Mouse (Mus musculus) frontal cortex, postnatal 10 days (tissue): ENCODE data around the gene Ak1.

Experiments
- DNase-seq, 2 experiments: peaks; one replicate each; pipeline ENCODE4 v3.0.0; 2022; ENCODE audit warnings: low spot score in 2 of 2, mixed read lengths in 1 of 2

Ak1 gene

DNA sequence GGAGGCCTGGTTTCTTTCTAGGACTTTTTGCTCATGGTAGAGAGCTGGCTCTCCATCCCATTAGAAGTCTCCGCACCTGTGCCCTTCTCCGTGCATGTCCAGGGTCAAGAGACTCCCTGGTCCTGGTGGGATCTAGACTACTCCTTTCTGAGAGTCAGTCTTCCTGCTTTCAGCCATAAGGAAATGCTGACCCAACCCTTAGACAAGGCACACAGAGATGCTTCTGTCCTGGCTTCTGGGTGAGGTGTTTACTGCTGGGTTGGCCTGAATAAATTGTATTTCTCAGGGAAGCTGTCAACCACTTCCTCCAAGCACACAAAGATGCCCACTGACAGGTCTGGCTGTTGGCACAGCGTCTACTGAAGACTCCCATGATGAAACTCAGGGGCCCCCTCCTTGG lies 22.1 kb upstream of the Ak1 start, which contains the start of gene St6galnac6:
TSS of gene St6galnac6 (plus strand) at position 301 of the 400 bp plus-strand sequence.
- no peak for DNase-seq

- no peak for DNase-seq
Observed at GRCm38 (mm10) chr2:32601417-32602065, 20.0 kb upstream of the Ak1 start.

- DNase-seq, result peak; percentile 78 to 85
Observed at GRCm38 (mm10) chr2:32602600-32603054, 18.9 kb upstream of the Ak1 start.

- no peak for DNase-seq
Observed at GRCm38 (mm10) chr2:32604631-32605030, 16.9 kb upstream of the Ak1 start.

GRCm38 (mm10) chr2:32606161-32607142 lies 15.1 kb upstream of the Ak1 start:
- peak; percentile 78 to 81 for DNase-seq

DNA sequence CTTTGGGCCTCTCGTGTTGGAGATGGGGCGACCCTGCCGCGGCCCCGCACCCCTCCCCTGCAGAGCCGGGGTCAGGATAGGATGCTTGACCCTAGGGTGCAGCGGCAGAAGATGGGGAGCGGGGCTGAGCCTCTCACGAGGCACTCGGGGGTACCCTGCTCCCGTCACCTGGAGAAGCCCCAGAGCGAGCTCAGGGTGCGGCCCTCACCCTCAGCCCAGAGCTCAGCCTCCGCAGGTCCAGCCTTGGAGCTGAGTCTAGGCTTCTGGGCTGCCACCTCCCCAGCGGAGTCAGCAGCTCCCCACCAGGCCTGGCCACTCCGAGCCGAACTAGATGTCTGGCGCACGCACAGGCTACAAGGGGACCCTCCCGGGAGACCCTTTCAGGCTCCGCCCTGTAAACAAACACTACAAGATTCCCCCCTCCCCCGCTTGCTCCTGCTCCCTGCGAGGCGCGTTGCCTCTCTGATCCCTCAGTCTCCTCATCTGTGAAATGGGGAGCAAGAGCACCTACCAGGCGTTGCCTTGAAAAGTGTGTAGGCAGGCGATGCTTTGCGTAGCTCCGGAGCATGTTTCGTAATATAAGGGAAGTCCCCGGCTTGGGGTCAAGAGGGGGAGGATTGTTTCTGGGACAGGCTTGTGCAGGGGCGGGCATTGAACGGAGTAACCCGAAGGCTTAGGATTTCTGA lies 14.2 kb upstream of the Ak1 start:
- no peak for DNase-seq

- no peak for DNase-seq
Observed at GRCm38 (mm10) chr2:32608141-32608777, 13.3 kb upstream of the Ak1 start.

DNA sequence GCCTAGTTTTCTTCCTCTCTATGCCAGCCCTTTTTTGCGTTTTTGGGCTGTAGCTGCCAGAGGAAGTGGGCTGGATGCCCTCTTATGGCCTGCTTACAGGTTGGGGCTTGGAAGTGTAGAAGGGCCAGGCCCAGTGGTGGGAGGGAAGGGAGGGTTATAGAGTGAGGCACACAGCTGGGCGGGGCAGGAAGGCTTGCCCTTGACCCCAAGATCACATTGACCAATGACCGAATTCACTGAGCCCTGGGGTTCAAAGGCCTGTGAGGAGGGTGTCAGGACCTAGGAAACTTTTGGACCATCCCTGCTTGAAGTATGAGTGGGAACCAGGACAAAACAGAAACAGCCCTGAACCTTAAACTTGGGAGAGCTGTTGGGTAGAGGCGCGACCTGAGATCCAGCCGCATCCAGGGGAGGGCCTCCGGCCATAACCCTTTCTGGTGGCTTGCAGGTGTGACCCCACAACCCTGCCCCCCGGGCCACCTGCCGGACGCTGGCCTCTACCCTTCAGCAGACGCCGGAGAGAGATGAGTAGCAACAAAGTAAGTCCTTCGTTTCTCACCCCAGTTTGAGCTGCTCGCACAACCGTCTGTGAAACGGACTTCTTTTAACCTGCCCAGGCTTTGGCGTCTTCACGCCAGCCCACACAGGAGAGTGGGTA lies 12.7 kb upstream of the Ak1 start:
- DNase-seq, result no peak

DNA sequence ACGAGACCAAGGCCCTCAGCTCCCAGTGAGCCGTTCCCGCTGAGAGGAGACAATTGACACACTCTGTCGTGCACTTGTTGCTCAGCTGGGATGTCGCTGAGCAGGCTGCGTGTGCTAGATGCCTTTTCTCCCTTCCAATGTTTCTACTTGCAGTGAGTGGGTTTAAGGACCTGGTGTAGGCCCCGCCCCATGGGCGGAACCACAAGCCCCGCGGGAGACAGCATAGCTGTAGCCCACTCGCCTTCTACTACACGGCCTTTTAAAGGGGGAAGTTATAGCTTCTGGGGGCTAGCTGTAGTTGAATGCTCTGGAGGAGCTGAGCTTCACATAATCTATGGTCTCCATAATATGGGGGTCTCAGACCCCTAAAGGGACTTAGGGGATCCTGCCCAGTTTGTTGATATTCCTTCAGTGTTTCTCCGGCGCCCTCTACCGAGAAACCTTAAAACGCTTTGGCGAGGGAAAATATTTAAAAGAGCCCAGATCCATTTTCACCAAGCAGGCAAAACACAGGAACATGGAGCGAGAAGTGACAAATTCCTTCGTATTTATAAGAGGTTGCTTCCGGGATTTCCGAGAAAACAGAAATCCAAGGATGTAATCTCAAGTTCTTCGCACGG lies 10.8 kb upstream of the Ak1 start:
- DNase-seq, result no peak

DNA sequence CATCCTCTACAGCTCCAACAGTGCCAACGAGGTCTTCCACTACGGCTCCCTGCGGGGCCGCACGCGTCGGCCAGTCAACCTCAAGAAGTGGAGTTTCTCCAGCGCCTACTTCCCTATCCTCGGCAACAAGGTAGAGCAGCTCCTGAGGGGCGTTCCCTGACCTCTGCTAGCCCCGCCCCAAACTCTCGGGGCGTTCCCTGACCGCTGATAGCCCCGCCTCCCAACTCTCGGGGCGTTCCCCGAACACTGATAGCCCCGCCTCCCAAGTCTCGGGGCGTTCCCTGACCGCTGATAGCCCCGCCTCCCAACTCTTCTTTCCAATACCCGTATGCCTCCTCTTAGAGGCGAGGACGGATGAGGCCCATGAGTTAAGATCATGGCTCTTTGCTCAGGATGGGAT lies 9.3 kb upstream of the Ak1 start:
- DNase-seq, result no peak

DNA sequence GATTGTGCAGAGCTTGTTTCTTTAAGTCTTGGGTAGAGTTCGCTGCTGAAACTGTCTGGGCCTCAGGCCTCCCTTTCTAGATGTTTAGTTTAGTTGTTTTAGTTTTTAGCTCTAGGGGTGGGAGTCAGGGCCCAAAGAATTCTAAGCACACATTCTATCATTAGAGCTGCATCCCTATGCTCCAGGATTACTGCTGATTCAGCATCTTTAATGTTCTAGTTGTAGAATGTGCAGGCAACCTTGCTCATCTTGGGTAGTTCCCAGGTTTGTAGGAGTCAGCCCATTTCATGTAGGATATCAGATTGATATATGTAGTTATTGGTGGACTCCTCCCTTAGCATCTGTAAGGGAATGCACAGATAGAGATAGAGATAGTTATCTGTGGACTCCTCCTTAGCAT lies 4.4 kb upstream of the Ak1 start:
- no peak for DNase-seq

DNA sequence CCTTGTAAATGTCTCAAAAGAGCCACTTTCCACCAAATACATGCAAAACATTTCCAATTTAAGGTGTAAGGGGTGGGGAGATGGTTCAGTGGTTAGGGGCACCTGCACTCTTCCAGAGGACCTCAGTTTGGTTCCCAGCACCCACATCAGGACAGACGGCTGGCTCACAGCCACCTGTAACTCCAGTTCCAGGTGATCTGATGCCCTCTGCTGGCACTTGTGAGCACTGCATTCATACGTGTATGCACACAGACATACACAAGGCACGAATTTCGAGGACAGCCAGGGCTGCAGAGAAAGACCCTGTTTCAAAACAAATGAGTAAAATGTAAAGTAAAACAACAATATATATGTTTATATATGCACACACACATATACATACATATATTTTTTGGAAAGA lies 4.0 kb upstream of the Ak1 start:
- DNase-seq, result no peak

- DNase-seq, result no peak
Observed at GRCm38 (mm10) chr2:32618051-32618450, 3.5 kb upstream of the Ak1 start.

GRCm38 (mm10) chr2:32620682-32621516 lies 659 bp upstream of the Ak1 start:
- DNase-seq, result no peak

GRCm38 (mm10) chr2:32624111-32624748 lies 2.7 kb downstream of the Ak1 start:
- no peak for DNase-seq

GRCm38 (mm10) chr2:32625212-32625872 lies 3.8 kb downstream of the Ak1 start:
- DNase-seq, result peak; percentile 83 to 86

- DNase-seq, result no peak
Observed at GRCm38 (mm10) chr2:32625873-32626694, 4.5 kb downstream of the Ak1 start.
